Mouse (Mus musculus) heart, embryonic 11.5 days (tissue): Measurements from ENCODE around the gene Olfr750. TPM values are rescaled to one million over a fixed set of nuclear protein-coding genes. Genes with fewer than 3 reads are reported as not detected.
A peak's percentile ranks its signal among the peaks of the same experiment; 100 is the strongest.

ENCODE experiments used
- ATAC-seq: fragments of 200-750 bp; cut with Nextera tagmentation; replicated peaks from 2 replicates; pipeline ENCODE4 v1.8.0; 2017; ENCODE audit warnings: moderate library complexity; ENCODE audit not compliant: insufficient number of reproducible peaks, low FRiP score, low TSS enrichment
- H3K27ac ChIP-seq: fragments of 300-500 bp; sonication (generic); 2 replicates; pipeline ENCODE4 v1.5.1; 2014; ENCODE audit warnings: mild to moderate bottlenecking, low read depth, low read length
- H3K27me3 ChIP-seq: fragments of 300-500 bp; sonication (generic); 2 replicates; pipeline ENCODE4 v1.6.1; 2014; ENCODE audit warnings: mild to moderate bottlenecking, low read length, mixed read lengths; ENCODE audit not compliant: control insufficient read depth, insufficient read depth
- H3K36me3 ChIP-seq: fragments of 300-500 bp; sonication (generic); 2 replicates; pipeline ENCODE4 v1.6.1; 2014; ENCODE audit warnings: mild to moderate bottlenecking, low read length, moderate library complexity, mixed read lengths; ENCODE audit not compliant: control insufficient read depth, insufficient read depth
- H3K4me1 ChIP-seq: fragments of 300-500 bp; sonication (generic); 2 replicates; pipeline ENCODE4 v1.6.1; 2014; ENCODE audit warnings: low read length; ENCODE audit not compliant: control insufficient read depth, insufficient read depth
- H3K4me2 ChIP-seq: fragments of 300-500 bp; sonication (generic); 2 replicates; pipeline ENCODE4 v1.6.1; 2014; ENCODE audit warnings: mild to moderate bottlenecking, moderate library complexity
- H3K4me3 ChIP-seq: fragments of 300-500 bp; sonication (generic); 2 replicates; pipeline ENCODE4 v1.5.1; 2014; ENCODE audit warnings: low read depth, low read length
- H3K9ac ChIP-seq: fragments of 300-500 bp; sonication (generic); 2 replicates; pipeline ENCODE4 v1.6.1; 2014; ENCODE audit warnings: mild to moderate bottlenecking, low read depth, low read length, moderate library complexity
- H3K9me3 ChIP-seq: fragments of 300-500 bp; sonication (generic); replicated peaks from 2 replicates; pipeline ENCODE4 v1.6.1; 2016; ENCODE audit warnings: low read length; ENCODE audit not compliant: control insufficient read depth
- WGBS: fragments of 180-500 bp; shearing (Covaris S2); extraction: QIAGEN DNeasy Blood & Tissue Kit; methylation state at CpG from one replicate; pipeline ENCODE4 v1.1.7; 2014; ENCODE audit not compliant: insufficient replicate concordance; 5-methylcytosine and 5-hydroxymethylcytosine counted together
- polyA plus RNA-seq: library from polyadenylated mRNA; unstranded; fragments of >200 nt; fragmentation: Nextera tagmentation; extraction: Ambion mirVana; gene quantifications from 2 replicates; pipeline ENCODE4 v1.2.1, GENCODE M21; 2014

The Olfr750 gene
- polyA plus RNA-seq, 1 experiment from 2014 or later: not detected

- WGBS: 3% methylated on average over 40 of the region's 40 CpGs
- Histone ChIP-seq H3K36me3 (no peaks in the 10 kb centered on the region), H3K9ac (peak overlapping the region; percentile 74), H3K27me3 (no peaks in the 10 kb centered on the region), H3K4me3 (peak overlapping the region; percentile 66), H3K4me2 (peak overlapping the region; percentile 88), H3K4me1 (peaks cover 2% of the 10 kb centered on the region; the same call in 1 of the 2 replicates), H3K9me3 (no peaks in the 10 kb centered on the region), H3K27ac (peak overlapping the region; percentile 15; the same call in 1 of the 2 replicates)
- ATAC-seq: peak; percentile 52
Observed at GRCm38 (mm10) chr14:51082599-51083581, 8.7 kb upstream of the Olfr750 start.

GRCm38 (mm10) chr14:51081035-51081434 lies 6.8 kb upstream of the Olfr750 start:
- H3K9me3 ChIP-seq: no peaks in the 10 kb centered on the region
- H3K4me2 ChIP-seq: no peak overlapping the region
- H3K9ac ChIP-seq: no peak overlapping the region
- H3K4me3 ChIP-seq: no peak overlapping the region
- WGBS: 76% methylated on average over 2 of the region's 2 CpGs
- no peak for ATAC-seq
- no peaks in the 10 kb centered on the region for H3K36me3 ChIP-seq
- H3K4me1 ChIP-seq: peaks cover 2% of the 10 kb centered on the region; the same call in 1 of the 2 replicates
- H3K27me3 ChIP-seq: no peaks in the 10 kb centered on the region
- no peak overlapping the region for H3K27ac ChIP-seq

GRCm38 (mm10) chr14:51079180-51079579 lies 4.9 kb upstream of the Olfr750 start:
- Histone ChIP-seq H3K9ac (no peak overlapping the region), H3K27ac (no peak overlapping the region), H3K36me3 (no peaks in the 10 kb centered on the region), H3K4me1 (peaks cover 2% of the 10 kb centered on the region; the same call in 1 of the 2 replicates), H3K9me3 (no peaks in the 10 kb centered on the region), H3K27me3 (no peaks in the 10 kb centered on the region), H3K4me2 (no peak overlapping the region), H3K4me3 (no peak overlapping the region)
- no peak for ATAC-seq
- WGBS: 81% methylated on average over 1 of the region's 1 CpGs

- Histone ChIP-seq H3K9me3 (no peaks in the 10 kb centered on the region), H3K4me1 (no peaks in the 10 kb centered on the region), H3K9ac (no peak overlapping the region), H3K4me3 (no peak overlapping the region), H3K36me3 (no peaks in the 10 kb centered on the region), H3K27ac (no peak overlapping the region), H3K4me2 (no peak overlapping the region), H3K27me3 (no peaks in the 10 kb centered on the region)
- 80% methylated on average over 2 of the region's 2 CpGs for WGBS
- no peak for ATAC-seq
Observed at GRCm38 (mm10) chr14:51069617-51070016, 4.6 kb downstream of the Olfr750 start.

- H3K4me1 ChIP-seq: no peaks in the 10 kb centered on the region
- H3K36me3 ChIP-seq: no peaks in the 10 kb centered on the region
- no peaks in the 10 kb centered on the region for H3K9me3 ChIP-seq
- H3K27me3 ChIP-seq: no peaks in the 10 kb centered on the region
- no peak for ATAC-seq
- no peak overlapping the region for H3K27ac ChIP-seq
- no peak overlapping the region for H3K9ac ChIP-seq
- H3K4me2 ChIP-seq: no peak overlapping the region
- no peak overlapping the region for H3K4me3 ChIP-seq
- 86% methylated on average over 5 of the region's 5 CpGs for WGBS
Observed at GRCm38 (mm10) chr14:51068956-51069355, 5.3 kb downstream of the Olfr750 start.

- 82% methylated on average over 5 of the region's 5 CpGs for WGBS
- no peaks in the 10 kb centered on the region; the same call in 1 of the 2 replicates for H3K4me1 ChIP-seq
- H3K36me3 ChIP-seq: no peaks in the 10 kb centered on the region
- H3K9me3 ChIP-seq: no peaks in the 10 kb centered on the region
- H3K4me3 ChIP-seq: no peak overlapping the region
- no peak overlapping the region for H3K9ac ChIP-seq
- H3K27ac ChIP-seq: no peak overlapping the region
- no peak for ATAC-seq
- H3K4me2 ChIP-seq: no peak overlapping the region
- no peaks in the 10 kb centered on the region for H3K27me3 ChIP-seq
Observed at GRCm38 (mm10) chr14:51060761-51061160, 13.5 kb downstream of the Olfr750 start.

- peak; percentile 49; the same call in 1 of the 2 replicates for ATAC-seq
- Histone ChIP-seq H3K9me3 (no peaks in the 10 kb centered on the region), H3K9ac (no peak within 1 kb of the TSS), H3K4me2 (0 out of 2 replicates have a peak within 1 kb of the TSS, but pooled peaks have one; percentile 1), H3K27me3 (no peaks in the 10 kb centered on the region), H3K4me3 (no peak within 1 kb of the TSS), H3K36me3 (no peaks in the 10 kb centered on the region), H3K27ac (no peak within 1 kb of the TSS), H3K4me1 (no peaks in the 10 kb centered on the region; the same call in none of the 2 replicates)
- 44% methylated on average over 9 of the region's 9 CpGs for WGBS
Observed at GRCm38 (mm10) chr14:51057401-51057831, 16.8 kb downstream of the Olfr750 start, which contains the start of gene Rnase12. TSS of gene Rnase12 (minus strand) at chr14:51057661.

GRCm38 (mm10) chr14:51054243-51055237 lies 19.7 kb downstream of the Olfr750 start:
- no peak for ATAC-seq
- H3K4me1 ChIP-seq: no peaks in the 10 kb centered on the region; the same call in none of the 2 replicates
- H3K4me3 ChIP-seq: no peak overlapping the region
- H3K4me2 ChIP-seq: no peak overlapping the region
- H3K9me3 ChIP-seq: no peaks in the 10 kb centered on the region
- no peaks in the 10 kb centered on the region for H3K27me3 ChIP-seq
- no peak overlapping the region for H3K27ac ChIP-seq
- WGBS: 65% methylated on average over 13 of the region's 13 CpGs
- H3K36me3 ChIP-seq: no peaks in the 10 kb centered on the region
- H3K9ac ChIP-seq: no peak overlapping the region
